Mouse (Mus musculus): ENCODE data around the gene Trim30a. TPM values are rescaled to one million over a fixed set of nuclear protein-coding genes. Genes with fewer than 3 reads are reported as not detected.
A peak's percentile ranks its signal among the peaks of the same experiment; 100 is the strongest.

The Trim30a gene
- polyA plus RNA-seq, 1 experiment = 21.3 TPM

GRCm38 (mm10) chr7:104400698-104401097 lies 64.3 kb downstream of the Trim30a start, which contains the start of gene Trim30c:
TSS of gene Trim30c (minus strand) at chr7:104400837.
- H3K4me3 ChIP-seq (replicated peaks; ENCODE audit: control insufficient read depth, low read depth, low read length) = no peak within 1 kb of the TSS
- peak within 1 kb of the TSS; percentile 59; the same call in 1 of the 2 replicates for H3K27ac ChIP-seq (ENCODE audit: control insufficient read depth, insufficient read depth, low read depth, low read length, poor library complexity)
- WGBS = 0% methylated on average over 1 of the region's 1 CpGs
- TF ChIP-seq POLR2A (IDR thresholded peaks at IDR 0.05; ENCODE audit: borderline replicate concordance, control insufficient read depth, low read depth, low read length) (no peak), CTCF (IDR thresholded peaks at IDR 0.05; ENCODE audit: control insufficient read depth, insufficient read depth, low read length) (no peak)
- H3K4me1 ChIP-seq (ENCODE audit: control insufficient read depth, insufficient read depth, low read length) = peaks cover 4% of the 10 kb centered on the region

- H3K4me3 ChIP-seq (replicated peaks; ENCODE audit: control insufficient read depth, low read depth, low read length) = no peak overlapping the region
- H3K27ac ChIP-seq (ENCODE audit: control insufficient read depth, insufficient read depth, low read depth, low read length, poor library complexity) = no peak overlapping the region
- TF ChIP-seq POLR2A (IDR thresholded peaks at IDR 0.05; ENCODE audit: borderline replicate concordance, control insufficient read depth, low read depth, low read length) (no peak), CTCF (IDR thresholded peaks at IDR 0.05; ENCODE audit: control insufficient read depth, insufficient read depth, low read length) (no peak)
- H3K4me1 ChIP-seq (ENCODE audit: control insufficient read depth, insufficient read depth, low read length) = peaks cover 4% of the 10 kb centered on the region
- 63% methylated on average over 1 of the region's 1 CpGs for WGBS
Observed at GRCm38 (mm10) chr7:104398492-104398891, 66.5 kb downstream of the Trim30a start.

GRCm38 (mm10) chr7:104369736-104370414 lies 95.1 kb downstream of the Trim30a start, which contains the start of gene Trim30b:
TSS of gene Trim30b (minus strand) at chr7:104369884.
- peaks cover 1% of the 10 kb centered on the region; the same call in 1 of the 2 replicates for H3K4me1 ChIP-seq (ENCODE audit: control insufficient read depth, insufficient read depth, low read length)
- peak within 1 kb of the TSS; percentile 77 for H3K27ac ChIP-seq (ENCODE audit: control insufficient read depth, insufficient read depth, low read depth, low read length, poor library complexity)
- TF ChIP-seq POLR2A (IDR thresholded peaks at IDR 0.05; ENCODE audit: borderline replicate concordance, control insufficient read depth, low read depth, low read length) (no peak), CTCF (IDR thresholded peaks at IDR 0.05; ENCODE audit: control insufficient read depth, insufficient read depth, low read length) (no peak; the same call in 1 of the 2 replicates)
- 11% methylated on average over 1 of the region's 1 CpGs for WGBS
- peak within 1 kb of the TSS; percentile 59 for H3K4me3 ChIP-seq (replicated peaks; ENCODE audit: control insufficient read depth, low read depth, low read length)

GRCm38 (mm10) chr7:104366339-104366738 lies 98.7 kb downstream of the Trim30a start:
- Histone ChIP-seq H3K4me1 (ENCODE audit: control insufficient read depth, insufficient read depth, low read length) (peaks cover 1% of the 10 kb centered on the region; the same call in 1 of the 2 replicates), H3K4me3 (replicated peaks; ENCODE audit: control insufficient read depth, low read depth, low read length) (no peak overlapping the region), H3K27ac (ENCODE audit: control insufficient read depth, insufficient read depth, low read depth, low read length, poor library complexity) (no peak overlapping the region)
- no peak for TF ChIP-seq POLR2A (IDR thresholded peaks at IDR 0.05; ENCODE audit: borderline replicate concordance, control insufficient read depth, low read depth, low read length)
- TF ChIP-seq CTCF (IDR thresholded peaks at IDR 0.05; ENCODE audit: control insufficient read depth, insufficient read depth, low read length) = no peak

Other genes with a start within 250 kb of the Trim30a start
- gene Trim6, start 246.4 kb downstream of the Trim30a start, polyA plus RNA-seq (2011; ENCODE audit: insufficient read depth, insufficient read length, low replicate concordance, missing spikeins) = 2.4 and 6.1 TPM in 2 replicates
- gene Trim34a, start 220.7 kb downstream of the Trim30a start, polyA plus RNA-seq (2011; ENCODE audit: insufficient read depth, insufficient read length, low replicate concordance, missing spikeins) = 10.6 and 18.7 TPM in 2 replicates
- gene Trim5, start 177.1 kb downstream of the Trim30a start, polyA plus RNA-seq (2011; ENCODE audit: insufficient read depth, insufficient read length, low replicate concordance, missing spikeins) = 2.1 and 5.3 TPM in 2 replicates
- 57.3 and 112 TPM in 2 replicates for gene Trim12a, start 149.7 kb downstream of the Trim30a start, polyA plus RNA-seq (2011; ENCODE audit: insufficient read depth, insufficient read length, low replicate concordance, missing spikeins)
- gene Trim34b, start 135.7 kb downstream of the Trim30a start, polyA plus RNA-seq (2011; ENCODE audit: insufficient read depth, insufficient read length, low replicate concordance, missing spikeins) = not detected in 2 replicates
- 11.9 and 12.3 TPM in 2 replicates for gene Trim12c, start 111.8 kb downstream of the Trim30a start, polyA plus RNA-seq (2011; ENCODE audit: insufficient read depth, insufficient read length, low replicate concordance, missing spikeins)
- 12.8 and 49.8 TPM in 2 replicates for gene Trim30b, start 95.3 kb downstream of the Trim30a start, polyA plus RNA-seq (2011; ENCODE audit: insufficient read depth, insufficient read length, low replicate concordance, missing spikeins)
- 1.8 TPM in 1 of 2 replicates, not detected in the other for gene Trim30c, start 64.4 kb downstream of the Trim30a start, polyA plus RNA-seq (2011; ENCODE audit: insufficient read depth, insufficient read length, low replicate concordance, missing spikeins)
- gene Trim30d, start 42.7 kb upstream of the Trim30a start, polyA plus RNA-seq (2011; ENCODE audit: insufficient read depth, insufficient read length, low replicate concordance, missing spikeins) = 6.9 and 10.5 TPM in 2 replicates
- not detected in 2 replicates for gene Olfr651, start 84.9 kb upstream of the Trim30a start, polyA plus RNA-seq (2011; ENCODE audit: insufficient read depth, insufficient read length, low replicate concordance, missing spikeins)
- gene Olfr652, start 95.7 kb upstream of the Trim30a start, polyA plus RNA-seq (2011; ENCODE audit: insufficient read depth, insufficient read length, low replicate concordance, missing spikeins) = not detected in 2 replicates
- not detected in 2 replicates for gene Olfr653, start 112.1 kb upstream of the Trim30a start, polyA plus RNA-seq (2011; ENCODE audit: insufficient read depth, insufficient read length, low replicate concordance, missing spikeins)
- gene Olfr654, start 121.8 kb upstream of the Trim30a start, polyA plus RNA-seq (2011; ENCODE audit: insufficient read depth, insufficient read length, low replicate concordance, missing spikeins) = not detected in 2 replicates
- gene Olfr655, start 136.6 kb upstream of the Trim30a start, polyA plus RNA-seq (2011; ENCODE audit: insufficient read depth, insufficient read length, low replicate concordance, missing spikeins) = not detected in 2 replicates
- gene Olfr656, start 148.8 kb upstream of the Trim30a start, polyA plus RNA-seq (2011; ENCODE audit: insufficient read depth, insufficient read length, low replicate concordance, missing spikeins) = not detected in 2 replicates
- not detected in 2 replicates for gene Olfr657, start 159.6 kb upstream of the Trim30a start, polyA plus RNA-seq (2011; ENCODE audit: insufficient read depth, insufficient read length, low replicate concordance, missing spikeins)
- gene Olfr658, start 182.1 kb upstream of the Trim30a start, polyA plus RNA-seq (2011; ENCODE audit: insufficient read depth, insufficient read length, low replicate concordance, missing spikeins) = not detected in 2 replicates
- gene Olfr659, start 201.6 kb upstream of the Trim30a start, polyA plus RNA-seq (2011; ENCODE audit: insufficient read depth, insufficient read length, low replicate concordance, missing spikeins) = not detected in 2 replicates
- 0.42 TPM in 1 of 2 replicates, not detected in the other for gene Olfr661, start 221.3 kb upstream of the Trim30a start, polyA plus RNA-seq (2011; ENCODE audit: insufficient read depth, insufficient read length, low replicate concordance, missing spikeins)